Mouse (Mus musculus) spleen, postnatal 4 days (tissue): Measurements from ENCODE around the gene Top2a.
"Not testable (repeated sequence)": the region's sequence is repeated elsewhere in the genome, so short reads cannot be mapped to it uniquely, and the experiment has no call there.

Source experiments
- DNase-seq, 2 experiments: peaks; one replicate each; pipeline ENCODE4 v3.0.0; 2022; ENCODE audit warnings: low spot score in 2 of 2

The Top2a gene

DNA sequence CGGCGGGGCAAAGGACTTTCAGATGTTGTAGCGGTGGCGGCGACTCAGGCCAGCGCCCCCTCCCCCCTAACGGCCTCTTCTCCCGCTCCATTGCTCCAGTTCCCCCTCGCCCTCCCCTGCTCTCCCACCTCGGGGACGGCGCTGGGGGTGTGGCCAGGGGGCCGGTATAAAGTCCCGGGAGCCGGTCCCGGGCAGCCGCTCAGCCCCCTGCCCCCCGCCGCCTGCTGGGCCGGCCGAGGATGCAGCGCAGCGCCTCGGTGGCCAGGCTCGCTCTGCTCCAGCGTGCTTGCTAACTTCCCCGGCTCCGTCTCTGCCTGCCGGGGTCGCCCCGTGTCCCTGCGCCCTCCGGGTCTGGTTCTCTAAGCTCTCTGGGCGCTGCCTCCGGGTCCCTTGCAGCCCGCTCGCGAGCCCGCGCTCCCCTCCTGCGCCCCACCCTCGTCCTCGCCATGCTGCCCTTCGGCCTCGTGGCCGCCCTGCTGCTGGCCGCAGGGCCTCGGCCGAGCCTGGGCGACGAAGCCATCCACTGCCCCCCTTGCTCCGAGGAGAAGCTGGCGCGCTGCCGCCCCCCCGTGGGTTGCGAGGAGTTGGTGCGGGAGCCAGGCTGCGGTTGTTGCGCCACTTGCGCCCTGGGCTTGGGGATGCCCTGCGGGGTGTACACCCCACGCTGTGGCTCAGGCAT lies 17.2 kb upstream of the Top2a start, which contains the start of gene Igfbp4:
Gene Igfbp4, plus strand, starts transcription at position 194 of the 679 bp plus-strand sequence.
- DNase-seq: peak; percentile 46 to 74

DNA sequence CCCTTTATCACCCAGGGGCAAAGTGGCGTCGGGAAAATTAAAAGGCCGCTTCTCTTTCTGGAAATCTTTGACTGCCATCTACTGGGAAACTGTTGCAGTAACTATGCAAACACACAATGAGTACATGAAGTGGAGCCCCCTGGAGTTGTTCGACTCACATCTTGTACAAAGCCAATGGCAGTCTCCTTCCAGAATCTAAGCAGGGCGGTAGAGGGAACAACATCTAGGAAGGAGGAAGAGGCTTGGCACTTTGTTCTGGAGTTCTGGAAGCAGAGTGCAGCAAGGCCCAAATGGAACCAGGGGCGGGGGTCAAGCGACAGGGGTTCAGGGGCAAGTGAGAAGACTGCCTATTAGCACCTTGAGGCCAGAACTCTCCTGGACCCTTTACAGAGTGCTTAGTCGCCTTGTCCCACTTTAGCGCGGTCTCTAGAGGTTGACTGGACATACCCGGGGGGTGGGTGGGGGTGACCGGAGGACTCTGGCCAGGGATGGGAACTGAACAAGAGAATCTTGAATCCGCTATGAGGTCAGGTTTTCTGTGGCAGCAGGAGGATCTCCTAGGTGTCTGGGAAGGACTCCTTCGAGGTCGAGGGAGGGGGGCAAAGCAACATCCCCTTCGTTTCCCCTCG lies 16.5 kb upstream of the Top2a start:
- no peak for DNase-seq

DNA sequence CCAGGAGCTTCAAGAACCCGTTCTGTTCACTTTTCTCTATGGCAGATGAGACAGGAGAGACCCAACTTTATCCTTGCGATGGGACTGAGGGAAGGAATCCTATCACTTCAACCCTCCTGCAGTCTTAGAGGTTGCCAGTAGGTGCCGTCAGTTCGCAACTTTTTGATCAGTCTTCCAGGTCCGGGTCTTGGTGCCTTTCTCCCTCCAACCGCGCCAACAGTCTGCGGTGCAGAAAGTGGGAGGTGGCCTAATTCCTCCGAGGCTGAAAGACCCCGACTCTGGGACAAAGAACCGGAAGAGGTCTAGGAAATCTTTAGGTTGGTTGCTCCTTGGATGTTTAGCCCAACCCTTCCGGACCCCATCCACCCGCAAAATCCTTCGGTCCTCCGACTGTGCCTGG lies 15.8 kb upstream of the Top2a start:
- DNase-seq: peak; percentile 64 to 79

DNA sequence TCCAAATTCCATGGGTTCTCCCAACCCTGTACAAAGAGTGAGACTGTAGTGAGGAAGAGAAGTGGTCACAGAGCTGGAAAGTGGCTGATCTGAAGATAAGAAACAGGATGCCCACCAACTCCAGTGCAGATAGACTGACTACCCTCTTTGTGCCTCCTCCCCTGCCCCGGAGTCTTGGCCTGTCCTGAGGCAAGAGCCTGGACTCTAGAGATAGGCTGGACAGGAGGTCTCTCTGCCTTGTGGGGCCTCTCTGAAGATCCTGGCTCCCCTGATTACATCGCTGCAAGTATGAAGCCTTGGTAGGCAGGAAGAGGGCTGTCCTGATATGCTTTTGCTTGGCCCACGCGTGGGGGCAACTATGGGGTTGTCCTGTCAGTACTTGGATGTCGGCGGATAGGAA lies 12.3 kb upstream of the Top2a start:
- DNase-seq: no peak

DNA sequence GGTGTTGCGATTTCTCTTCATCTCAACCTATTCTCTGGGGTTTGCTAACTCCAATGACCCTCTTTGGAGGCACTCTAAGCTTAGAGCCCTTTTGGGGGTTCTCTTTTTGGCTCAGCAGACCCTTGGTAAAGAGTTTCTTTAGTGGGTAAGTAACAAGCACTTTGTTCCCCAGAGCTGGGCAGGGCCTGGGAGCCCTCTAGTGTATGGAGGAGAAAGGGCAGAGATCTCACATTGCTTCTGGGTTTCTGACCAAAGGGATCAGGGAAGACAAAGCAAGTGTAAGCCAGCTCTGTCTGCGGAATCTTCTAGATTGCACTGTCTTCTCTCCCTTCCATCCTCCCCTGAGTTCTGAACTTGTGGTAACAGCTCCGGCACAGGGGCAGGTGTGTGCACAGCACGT lies 11.4 kb upstream of the Top2a start:
- DNase-seq: no peak

DNA sequence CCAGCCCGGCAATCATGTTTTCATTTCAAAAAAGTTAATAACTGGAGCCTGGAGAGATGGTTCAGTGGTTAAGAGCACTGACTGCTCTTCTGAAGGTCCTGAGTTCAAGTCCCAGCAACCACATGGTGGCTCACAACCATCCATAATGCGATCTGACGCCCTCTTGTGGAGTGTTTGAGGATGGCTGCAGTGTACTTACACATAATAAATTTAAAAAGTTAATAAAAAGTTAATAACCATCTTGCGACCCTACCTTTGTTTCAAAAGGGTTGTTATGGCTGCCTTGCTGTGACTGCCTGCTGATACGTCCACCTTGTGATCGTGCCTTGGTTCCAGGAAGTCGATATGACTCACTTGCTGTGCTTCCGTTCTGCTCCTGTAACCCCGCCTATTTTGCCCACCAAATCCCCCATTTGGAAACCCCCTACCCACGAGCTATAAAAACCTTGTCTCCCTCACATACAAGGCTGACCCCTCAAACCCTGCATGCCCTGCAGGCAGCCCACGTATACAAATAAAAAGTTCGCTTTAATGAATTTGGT lies 3.0 kb upstream of the Top2a start:
- DNase-seq: no peak

DNA sequence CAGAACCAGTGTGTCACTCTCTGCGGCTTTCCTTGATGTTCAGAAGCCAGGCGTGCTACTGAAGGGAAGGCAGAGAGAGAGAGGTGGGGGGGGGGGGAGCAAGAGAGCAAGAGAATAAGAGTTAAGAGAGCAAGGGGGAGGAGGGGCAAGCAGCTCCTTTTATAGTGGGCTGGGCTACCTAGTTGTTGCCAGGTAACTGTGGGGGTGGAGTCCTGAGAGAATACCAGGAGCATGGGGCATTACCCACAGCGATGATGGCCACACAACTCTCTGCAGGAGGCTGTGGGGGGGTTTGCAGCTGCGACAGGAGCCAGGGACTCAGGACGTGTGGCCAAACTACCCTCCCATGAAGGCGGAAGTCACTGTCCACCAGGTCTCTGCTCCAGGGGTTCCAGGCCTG lies 1.9 kb upstream of the Top2a start:
- DNase-seq: no peak

DNA sequence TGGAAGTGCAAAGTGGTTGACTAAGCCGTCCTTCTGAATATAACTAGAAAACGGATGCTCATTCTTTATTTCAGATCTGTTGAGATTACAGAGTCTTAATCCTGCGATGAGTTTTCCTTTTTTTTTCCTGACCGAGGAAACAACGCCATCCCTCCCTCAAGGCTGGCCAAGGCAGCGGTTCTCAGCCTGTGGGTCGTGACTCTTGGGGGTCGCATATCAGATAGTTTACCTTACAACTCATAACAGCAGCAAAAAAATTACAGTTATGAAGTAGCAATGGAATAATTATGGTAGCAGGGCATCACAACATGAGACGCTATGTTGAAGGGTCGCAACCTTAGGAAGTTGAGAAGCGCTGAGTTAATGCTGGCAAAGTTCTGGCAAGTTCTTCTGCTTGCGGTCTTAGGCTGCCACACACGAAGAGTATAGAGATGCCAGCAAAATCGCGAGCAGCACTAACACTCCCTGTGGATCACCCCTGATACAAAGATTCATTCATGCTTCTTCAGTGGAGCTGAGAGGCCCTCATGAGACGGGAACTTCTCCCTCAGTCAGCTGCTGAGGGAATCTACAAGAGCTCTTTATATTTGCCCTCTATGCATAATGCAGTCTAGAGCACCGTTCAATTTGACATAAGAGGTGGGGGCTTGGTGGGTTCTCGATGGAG lies 612 bp upstream of the Top2a start:
- DNase-seq: no peak

DNA sequence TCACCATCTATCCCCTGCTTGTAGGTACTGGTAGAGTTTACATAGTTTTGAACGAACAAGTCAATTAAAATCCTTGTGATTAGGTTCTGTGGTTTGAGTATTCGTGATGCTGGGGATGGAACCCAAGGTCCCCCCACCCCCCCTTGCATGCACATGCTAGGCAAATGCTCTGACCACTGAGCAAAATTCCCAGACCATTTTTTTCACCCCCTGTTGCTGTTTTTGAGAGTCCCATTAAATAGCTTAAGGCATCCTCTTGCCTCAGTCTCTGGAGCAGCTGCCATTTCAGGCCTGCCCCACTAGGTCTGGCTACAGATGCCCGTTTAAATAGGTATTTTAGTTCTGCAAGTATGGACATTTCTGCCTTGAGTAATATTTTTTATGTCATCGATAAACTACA lies 895 bp downstream of the Top2a start:
- DNase-seq: no peak

DNA sequence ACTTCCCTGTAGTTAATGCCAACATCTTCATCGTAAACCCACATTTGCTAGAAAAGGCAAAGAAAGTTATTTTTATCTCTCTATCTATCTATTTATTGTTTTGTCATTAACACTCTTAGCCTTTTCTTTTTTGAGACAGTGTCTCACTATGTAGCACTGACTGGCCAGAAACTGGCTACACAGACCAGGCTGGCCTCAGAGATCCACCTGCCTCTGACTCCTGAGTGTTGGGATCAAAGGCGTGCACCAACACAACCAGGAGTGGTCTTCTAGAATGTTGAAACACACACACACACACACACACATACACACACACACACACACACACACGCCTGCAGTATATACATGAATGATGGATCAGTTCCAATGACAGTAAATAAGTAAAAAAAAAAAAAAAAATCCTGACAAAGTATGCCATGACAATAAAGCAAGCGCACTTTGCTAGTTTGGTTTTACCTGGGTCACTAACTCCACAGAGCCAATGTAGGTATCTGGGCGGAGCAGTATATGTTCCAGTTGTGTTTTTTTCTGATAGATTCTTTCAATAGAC lies 1.5 kb downstream of the Top2a start:
- DNase-seq: no peak

DNA sequence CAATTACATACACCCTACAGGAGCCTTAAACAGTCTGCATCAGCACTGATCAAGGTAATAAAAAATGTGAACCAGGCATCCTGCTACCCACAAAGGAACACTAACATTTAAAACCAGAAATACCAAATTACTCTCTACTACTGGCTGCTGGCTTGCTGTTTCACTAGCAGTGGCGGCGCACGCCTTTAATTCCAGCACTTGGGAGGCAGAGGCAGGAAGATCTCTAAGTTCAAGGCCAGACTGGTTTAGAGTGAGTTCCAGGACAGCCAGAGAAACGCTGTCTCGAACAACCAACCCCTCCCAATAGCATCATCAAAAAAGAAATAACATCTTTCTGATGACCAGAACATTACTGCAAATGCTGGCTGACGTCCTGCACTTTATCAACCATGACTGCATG lies 4.1 kb downstream of the Top2a start:
- DNase-seq: no peak

DNA sequence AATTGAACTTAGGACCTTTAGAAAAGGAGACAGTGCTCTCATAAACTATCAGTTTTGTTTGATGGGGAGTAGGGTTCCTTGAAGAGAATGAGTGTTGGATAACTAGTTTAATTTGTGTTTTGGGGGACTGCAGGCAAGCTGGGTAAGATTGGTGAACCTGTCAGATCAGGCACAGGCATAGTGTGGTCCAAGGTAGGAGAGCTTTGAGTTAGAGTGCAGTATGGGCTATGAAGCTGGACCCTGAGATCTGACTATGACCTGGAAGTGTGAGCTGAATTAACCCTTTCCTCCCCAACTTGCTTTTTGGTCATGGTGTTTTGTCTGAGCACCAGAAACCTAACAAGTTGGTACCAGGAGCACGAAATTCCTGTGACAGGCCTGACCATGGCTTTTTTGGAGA lies 10.1 kb downstream of the Top2a start:
- DNase-seq: no peak

DNA sequence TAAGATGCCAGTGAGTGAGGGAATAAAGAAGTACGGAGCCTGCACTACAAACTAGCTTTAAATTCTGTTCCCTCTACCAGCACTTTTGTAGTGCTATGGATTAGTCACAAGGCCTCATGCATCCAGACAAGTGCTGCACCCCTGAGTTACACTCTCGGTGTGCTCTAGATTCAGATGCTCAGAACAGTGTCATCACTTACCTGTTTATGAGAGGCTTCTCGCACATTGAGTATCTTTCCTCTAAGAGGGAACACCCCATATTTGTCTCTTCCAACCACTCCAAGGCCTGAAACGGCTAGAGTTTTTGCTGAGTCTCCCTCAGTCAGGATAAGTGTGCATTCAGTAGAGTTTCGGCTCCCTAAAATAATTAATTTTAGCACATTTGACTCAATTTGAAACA lies 13.3 kb downstream of the Top2a start:
- no peak for DNase-seq

DNA sequence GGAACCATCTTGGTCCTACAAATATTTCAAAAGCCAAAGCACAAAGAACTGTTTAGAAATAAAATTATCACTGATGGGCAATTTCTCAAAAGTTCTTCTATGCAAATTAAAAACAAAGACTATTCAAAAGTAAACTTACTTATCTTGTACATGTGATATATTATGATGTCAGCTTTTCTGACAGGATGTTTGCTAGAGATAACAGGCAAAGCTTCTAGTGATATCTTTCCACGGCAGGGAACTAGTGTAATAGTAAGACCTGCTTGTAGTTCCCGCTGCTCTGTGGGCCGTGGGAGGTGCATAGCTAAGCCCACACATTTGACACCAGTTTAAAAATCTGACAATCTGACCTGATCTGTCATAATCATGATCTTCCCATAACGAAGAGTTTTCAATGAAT lies 13.9 kb downstream of the Top2a start:
- DNase-seq: no peak

DNA sequence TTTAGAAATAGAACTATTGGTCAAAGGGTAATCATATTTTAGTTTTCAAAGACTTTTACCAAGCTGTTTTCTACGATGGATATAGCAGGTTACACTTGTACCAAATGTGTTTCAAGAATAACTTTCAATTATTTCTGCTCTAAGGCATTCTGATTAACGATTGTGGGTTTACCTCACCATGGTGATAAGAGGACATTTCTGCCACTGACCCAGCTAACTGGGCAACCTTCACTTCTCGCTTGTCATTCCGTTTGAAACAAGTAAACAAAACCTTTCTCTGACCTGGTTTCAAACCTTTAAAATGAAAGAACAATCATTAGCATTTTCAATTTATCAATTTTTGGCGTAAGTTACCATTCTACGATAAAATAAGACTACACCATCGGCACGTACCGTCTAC lies 17.2 kb downstream of the Top2a start:
- no peak for DNase-seq

DNA sequence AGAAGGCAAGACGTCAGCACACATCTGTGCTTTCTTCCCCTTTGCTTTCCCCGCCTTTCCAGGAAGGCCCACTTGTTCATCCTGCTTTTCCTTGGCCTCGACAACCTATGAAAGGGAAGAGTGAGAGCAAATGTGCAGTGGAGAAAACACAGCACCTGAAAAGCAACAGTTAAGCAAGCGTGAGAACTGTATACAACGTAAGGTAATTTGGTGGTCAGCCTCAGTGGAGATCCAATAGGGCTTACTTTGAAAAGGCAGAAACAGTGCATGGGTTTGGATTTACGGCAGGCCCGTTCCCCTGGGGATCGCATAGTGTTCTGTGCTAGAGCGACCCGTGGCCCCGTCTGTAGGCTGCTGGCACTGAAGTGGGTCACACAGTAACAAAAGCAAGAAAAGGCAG lies 24.7 kb downstream of the Top2a start:
- no peak for DNase-seq

DNA sequence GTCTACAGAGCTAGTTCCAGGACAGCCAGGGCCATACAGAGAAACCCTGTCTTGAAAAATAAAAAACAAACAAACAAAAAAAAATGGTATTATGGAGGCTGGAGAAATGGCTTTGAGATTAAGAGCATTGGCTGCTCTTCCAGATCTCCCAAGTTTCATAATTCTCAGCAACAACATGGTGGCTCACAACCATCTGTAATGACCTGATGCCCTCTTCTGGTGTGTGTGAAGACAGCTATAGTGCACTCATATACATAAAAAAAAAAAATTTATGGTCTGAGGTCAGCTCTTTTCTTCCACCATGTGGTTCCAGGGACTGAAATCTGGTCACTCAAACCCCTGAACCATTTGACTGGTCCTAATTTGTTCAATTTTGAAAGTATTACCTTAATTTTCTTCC lies 25.2 kb downstream of the Top2a start:
- DNase-seq: no peak

DNA sequence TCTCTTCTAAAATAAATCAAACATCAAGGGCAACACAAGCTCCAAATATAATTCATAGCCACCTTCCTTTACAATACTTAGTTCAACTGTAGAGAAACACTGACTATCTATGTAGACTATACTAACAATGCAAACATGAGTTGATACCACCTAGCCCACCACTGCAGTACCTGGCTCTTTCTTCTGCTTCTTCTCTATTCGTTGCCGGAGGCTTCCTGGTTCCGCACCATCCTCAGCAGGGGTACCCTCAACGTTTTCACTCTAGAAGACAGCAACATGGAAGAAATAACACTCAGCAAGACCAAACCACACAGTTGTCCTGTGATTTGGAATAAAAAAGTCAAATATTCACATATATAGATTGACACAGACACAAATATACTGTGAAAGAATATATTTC lies 26.3 kb downstream of the Top2a start:
- no peak for DNase-seq

DNA sequence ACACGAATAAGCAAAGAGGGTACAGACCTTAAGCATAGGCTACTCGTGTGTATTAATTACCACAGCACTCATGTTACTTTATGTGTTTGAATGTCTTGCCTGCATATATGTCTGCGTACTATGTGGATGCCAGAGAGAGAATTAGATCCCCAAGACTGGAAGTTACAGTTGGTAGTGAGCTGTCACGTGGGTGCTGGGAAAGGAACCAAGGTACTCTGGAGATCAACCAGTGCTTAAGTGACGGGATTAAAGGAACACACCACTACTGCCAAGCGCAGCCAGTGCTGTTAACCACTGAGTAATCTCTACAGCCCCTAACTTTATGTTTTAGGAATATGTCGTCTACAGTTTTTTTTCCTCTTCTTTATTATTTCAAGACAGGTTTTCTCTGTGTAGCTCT lies 28.0 kb downstream of the Top2a start:
- no peak for DNase-seq

DNA sequence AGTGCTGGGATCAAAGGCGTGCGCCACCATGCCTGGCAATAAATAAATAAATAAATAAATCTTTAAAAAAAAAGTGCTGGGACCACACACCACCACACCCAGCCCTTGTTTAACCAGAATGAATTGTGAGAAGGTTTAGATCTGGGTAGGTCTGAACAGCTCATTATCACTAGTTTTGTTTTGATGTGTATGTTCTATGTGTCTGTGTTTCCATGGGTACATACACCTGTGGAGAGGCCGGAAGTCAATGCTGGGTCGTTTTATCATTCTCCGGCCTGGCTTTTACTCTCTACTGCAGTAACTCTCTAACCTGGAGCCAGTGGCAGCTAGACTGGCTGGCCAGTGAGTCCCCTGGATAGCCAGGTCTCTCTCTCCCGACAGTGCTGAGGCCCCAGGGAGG lies 33.1 kb downstream of the Top2a start:
- no peak for DNase-seq

DNA sequence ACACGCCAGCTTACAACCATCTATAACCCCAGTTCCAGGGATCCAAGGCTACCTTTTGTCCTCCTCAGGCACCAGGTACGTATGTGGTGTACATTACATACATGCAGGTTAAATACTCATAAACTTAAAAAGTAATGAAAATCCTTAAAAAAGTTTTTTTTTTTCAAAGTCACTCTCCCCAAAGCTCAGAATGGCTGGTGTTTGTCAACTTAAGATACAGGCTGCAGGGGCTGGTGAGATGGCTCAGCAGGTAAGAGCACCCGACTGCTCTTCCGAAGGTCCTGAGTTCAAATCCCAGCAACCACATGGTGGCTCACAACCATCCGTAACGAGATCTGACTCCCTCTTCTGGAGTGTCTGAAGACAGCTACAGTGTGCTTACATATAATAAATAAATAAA lies 35.7 kb downstream of the Top2a start:
- not testable (repeated sequence) for DNase-seq

DNA sequence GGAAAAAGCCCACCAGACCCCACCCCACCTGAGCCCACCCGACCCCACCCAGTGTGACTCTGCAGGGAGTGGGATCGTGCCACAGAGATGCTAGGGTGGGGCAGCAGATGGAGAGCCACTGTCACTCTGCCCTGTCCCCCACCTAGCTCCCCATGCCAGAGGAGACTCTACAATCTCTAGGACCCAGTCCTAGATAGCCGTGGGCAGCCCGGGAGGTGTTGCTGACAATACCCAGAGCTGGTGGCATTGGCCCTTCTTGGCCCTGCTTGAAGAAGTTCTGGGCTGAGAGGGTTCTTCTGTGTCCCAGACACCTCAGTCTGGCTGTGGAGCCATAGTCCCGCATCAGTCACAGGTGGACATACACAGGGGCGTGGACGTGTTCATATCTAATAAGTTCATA lies 38.4 kb downstream of the Top2a start:
- no peak for DNase-seq

DNA sequence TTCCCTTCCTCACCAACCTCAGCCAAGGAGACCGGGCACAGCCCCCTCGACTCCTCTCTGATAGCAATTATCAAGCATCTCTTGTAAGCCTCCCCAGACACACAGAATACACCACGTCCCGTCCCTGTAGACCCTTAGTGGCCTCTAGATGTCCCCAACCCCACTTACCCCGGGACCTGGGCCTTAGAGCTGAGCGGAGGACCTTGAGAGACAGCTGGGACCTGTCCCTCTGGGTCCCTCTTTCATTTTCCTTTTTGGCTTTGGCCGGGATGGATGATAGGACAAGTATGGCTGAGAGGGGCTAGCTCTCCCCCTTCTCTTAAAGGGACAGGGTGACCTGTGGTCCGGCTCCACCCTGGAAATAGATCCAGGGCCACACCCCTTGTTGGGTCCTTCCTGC lies 40.4 kb downstream of the Top2a start:
- no peak for DNase-seq
